Mouse (Mus musculus) C2C12 (cell line): ENCODE data around the gene D430041D05Rik. TPM values are rescaled to one million over a fixed set of nuclear protein-coding genes. Genes with fewer than 3 reads are reported as not detected.

Experiments
- H3K27me3 ChIP-seq: one replicate; pipeline ENCODE4 v1.6.1; 2011; ENCODE audit not compliant: control insufficient read depth, insufficient read depth, insufficient read length
- H3K36me3 ChIP-seq: one replicate; pipeline ENCODE4 v1.6.1; 2011; ENCODE audit not compliant: control insufficient read depth, insufficient read depth
- H3K4me3 ChIP-seq: one replicate; pipeline ENCODE4 v1.5.1; 2011; ENCODE audit warnings: mild to moderate bottlenecking, control low read depth; ENCODE audit not compliant: poor library complexity, insufficient read depth, severe bottlenecking
- H3K79me2 ChIP-seq: one replicate; pipeline ENCODE4 v1.6.1; 2011; ENCODE audit not compliant: control insufficient read depth, insufficient read depth
- H3K79me3 ChIP-seq: one replicate; pipeline ENCODE4 v1.6.1; 2011; ENCODE audit warnings: low read depth, control low read depth
- H3ac ChIP-seq: one replicate; pipeline ENCODE3; 2011; ENCODE audit warnings: low read depth; ENCODE audit not compliant: control insufficient read depth, insufficient read length
- CEBPB ChIP-seq: IDR thresholded peaks from one replicate; pipeline ENCODE4 v1.6.1; 2011; ENCODE audit warnings: low read depth, mild to moderate bottlenecking, control low read depth, moderate library complexity
- CTCF ChIP-seq: IDR thresholded peaks from one replicate; pipeline ENCODE4 v1.5.1; 2011; ENCODE audit not compliant: control insufficient read depth, insufficient read depth, insufficient read length
- FOSL1 ChIP-seq: IDR thresholded peaks from one replicate; pipeline ENCODE4 v1.8.0; 2011; ENCODE audit warnings: mild to moderate bottlenecking, low read length; ENCODE audit not compliant: poor library complexity, insufficient read depth, severe bottlenecking
- MAX ChIP-seq: IDR thresholded peaks from one replicate; pipeline ENCODE4 v1.6.1; 2011; ENCODE audit warnings: mild to moderate bottlenecking, control low read depth
- MYOD1 ChIP-seq: IDR thresholded peaks from one replicate; pipeline ENCODE4 v1.6.1; 2011; ENCODE audit warnings: low read depth; ENCODE audit not compliant: control insufficient read depth, insufficient read length
- MYOG ChIP-seq: IDR thresholded peaks from one replicate; pipeline ENCODE4 v1.6.1; 2011; ENCODE audit not compliant: control insufficient read depth, insufficient read length; ENCODE audit errors: extremely low read depth
- USF1 ChIP-seq: IDR thresholded peaks from one replicate; pipeline ENCODE4 v1.6.1; 2011; ENCODE audit warnings: low read depth, mild to moderate bottlenecking, control low read depth, moderate library complexity
- polyA plus RNA-seq: library from polyadenylated mRNA; unstranded; fragments of >200 nt; fragmentation: generic; extraction: Trizol; gene quantifications from one replicate; pipeline ENCODE4 v1.2.1, GENCODE M21; 2012; ENCODE audit warnings: missing spikeins

The D430041D05Rik gene
- polyA plus RNA-seq, 1 experiment: 0.05 TPM

- Histone ChIP-seq H3K36me3 (no peaks in the 10 kb centered on the region), H3K27me3 (no peaks in the 10 kb centered on the region), H3K79me2 (no peaks in the 10 kb centered on the region), H3K4me3 (no peak overlapping the region), H3K79me3 (no peaks in the 10 kb centered on the region), H3ac (no peak overlapping the region)
- TF ChIP-seq MYOD1 (no peak), CTCF (no peak)
Observed at GRCm38 (mm10) chr2:104404036-104404435, 6.8 kb downstream of the D430041D05Rik start.

- Histone ChIP-seq H3K27me3 (no peaks in the 10 kb centered on the region), H3K4me3 (no peak overlapping the region), H3K36me3 (no peaks in the 10 kb centered on the region), H3ac (no peak overlapping the region), H3K79me3 (no peaks in the 10 kb centered on the region), H3K79me2 (no peaks in the 10 kb centered on the region)
- TF ChIP-seq CTCF (no peak), FOSL1 (no peak), MAX (no peak), MYOD1 (no peak), MYOG (no peak), CEBPB (no peak), USF1 (no peak)
Observed at GRCm38 (mm10) chr2:104398651-104399290, 12.0 kb downstream of the D430041D05Rik start.

- Histone ChIP-seq H3K79me2 (no peaks in the 10 kb centered on the region), H3ac (no peak overlapping the region), H3K36me3 (no peaks in the 10 kb centered on the region), H3K4me3 (no peak overlapping the region), H3K27me3 (no peaks in the 10 kb centered on the region), H3K79me3 (no peaks in the 10 kb centered on the region)
- no peak for TF ChIP-seq MAX
- no peak for TF ChIP-seq FOSL1
- TF ChIP-seq USF1: no peak
- TF ChIP-seq CEBPB: no peak
- TF ChIP-seq MYOG: no peak
- TF ChIP-seq CTCF: no peak
Observed at GRCm38 (mm10) chr2:104395961-104396360, 14.9 kb downstream of the D430041D05Rik start.

GRCm38 (mm10) chr2:104394769-104395168 is 16.0 kb downstream of the D430041D05Rik start:
- Histone ChIP-seq H3K79me2 (no peaks in the 10 kb centered on the region), H3K4me3 (no peak overlapping the region), H3K79me3 (no peaks in the 10 kb centered on the region), H3K36me3 (no peaks in the 10 kb centered on the region), H3K27me3 (no peaks in the 10 kb centered on the region), H3ac (no peak overlapping the region)
- no peak for TF ChIP-seq MYOG
- no peak for TF ChIP-seq MYOD1
- TF ChIP-seq MAX: no peak
- TF ChIP-seq CTCF: no peak
- TF ChIP-seq FOSL1: no peak
- TF ChIP-seq USF1: no peak
- TF ChIP-seq CEBPB: no peak

- H3K4me3 ChIP-seq: no peak overlapping the region
- TF ChIP-seq MYOG (no peak), USF1 (no peak), CTCF (no peak), MAX (no peak), MYOD1 (no peak), CEBPB (no peak), FOSL1 (no peak)
- H3K27me3 ChIP-seq: peaks cover 3% of the 10 kb centered on the region
- H3K79me3 ChIP-seq: no peaks in the 10 kb centered on the region
- no peaks in the 10 kb centered on the region for H3K36me3 ChIP-seq
- H3ac ChIP-seq: no peak overlapping the region
- no peaks in the 10 kb centered on the region for H3K79me2 ChIP-seq
Observed at GRCm38 (mm10) chr2:104392700-104393312, 18.0 kb downstream of the D430041D05Rik start.

- Histone ChIP-seq H3K79me2 (no peaks in the 10 kb centered on the region), H3K36me3 (no peaks in the 10 kb centered on the region), H3ac (no peak overlapping the region), H3K79me3 (no peaks in the 10 kb centered on the region), H3K4me3 (no peak overlapping the region), H3K27me3 (peaks cover 3% of the 10 kb centered on the region)
- no peak for TF ChIP-seq FOSL1
- TF ChIP-seq MAX: no peak
- no peak for TF ChIP-seq MYOG
- TF ChIP-seq MYOD1: no peak
- no peak for TF ChIP-seq CEBPB
Observed at GRCm38 (mm10) chr2:104389231-104389630, 21.6 kb downstream of the D430041D05Rik start.
